Mouse (Mus musculus): Measurements from ENCODE around the gene Dnaja2.

- TF ChIP-seq CTCF (IDR thresholded peaks at IDR 0.05; ENCODE audit: borderline replicate concordance, insufficient read depth, low read depth, low read length) (no peak), POLR2A (IDR thresholded peaks at IDR 0.05; ENCODE audit: borderline replicate concordance, insufficient read depth, low read length) (no peak)
Observed at GRCm38 (mm10) chr8:85513283-85513682, 41.9 kb downstream of the Dnaja2 start.
